Mouse (Mus musculus) macrophage (primary cell): ENCODE results near the gene Per1. TPM values are rescaled to one million over a fixed set of nuclear protein-coding genes. Genes with fewer than 3 reads are reported as not detected.

Experiments
- H3K27ac ChIP-seq: fragments of 350-480 bp; formaldehyde crosslinking; 2 replicates; pipeline ENCODE4 v1.9.0; 2021
- H3K36me3 ChIP-seq: fragments of 350-480 bp; formaldehyde crosslinking; 2 replicates; pipeline ENCODE4 v1.9.0; 2021; ENCODE audit errors: inconsistent target
- H3K4me3 ChIP-seq: fragments of 350-480 bp; formaldehyde crosslinking; 2 replicates; pipeline ENCODE4 v1.9.0; 2021; ENCODE audit errors: inconsistent target
- H3K79me2 ChIP-seq: fragments of 350-480 bp; formaldehyde crosslinking; 2 replicates; pipeline ENCODE4 v1.9.0; 2021; ENCODE audit errors: inconsistent target
- WGBS: methylation state at CpG from one replicate; pipeline ENCODE4 v1.1.7; 2026; ENCODE audit warnings: inconsistent platforms; ENCODE audit not compliant: missing documents; 5-methylcytosine and 5-hydroxymethylcytosine counted together
- polyA plus RNA-seq: library from polyadenylated mRNA; stranded (reverse); fragments of 250-400 nt; gene quantifications from 3 replicates; pipeline ENCODE4 v1.2.4, GENCODE M21; 2018; ENCODE audit warnings: inconsistent platforms

Per1 gene
- polyA plus RNA-seq, 1 experiment from 2014 or later: 17.5 TPM

- no peaks in the 10 kb centered on the region for H3K36me3 ChIP-seq
- no peaks in the 10 kb centered on the region for H3K79me2 ChIP-seq
- peak overlapping the region; percentile 63 for H3K4me3 ChIP-seq
- H3K27ac ChIP-seq: peak overlapping the region; percentile 63
- WGBS: 35% methylated on average over 9 of the region's 9 CpGs
Observed at GRCm38 (mm10) chr11:69071262-69071661, 23.8 kb upstream of the Per1 start.

- WGBS: 88% methylated on average over 10 of the region's 11 CpGs
- Histone ChIP-seq H3K27ac (no peak overlapping the region), H3K36me3 (no peaks in the 10 kb centered on the region), H3K79me2 (no peaks in the 10 kb centered on the region), H3K4me3 (no peak overlapping the region)
Observed at GRCm38 (mm10) chr11:69072234-69072633, 22.8 kb upstream of the Per1 start.

- Histone ChIP-seq H3K27ac (peak overlapping the region; percentile 90), H3K79me2 (no peaks in the 10 kb centered on the region), H3K36me3 (no peaks in the 10 kb centered on the region), H3K4me3 (no peak overlapping the region)
- 38% methylated on average over 9 of the region's 9 CpGs for WGBS
Observed at GRCm38 (mm10) chr11:69072666-69073064, 22.4 kb upstream of the Per1 start.

- H3K4me3 ChIP-seq: no peak overlapping the region
- 0% methylated on average over 14 of the region's 14 CpGs for WGBS
- peak overlapping the region; percentile 90 for H3K27ac ChIP-seq
- no peaks in the 10 kb centered on the region for H3K79me2 ChIP-seq
- H3K36me3 ChIP-seq: no peaks in the 10 kb centered on the region
Observed at GRCm38 (mm10) chr11:69073065-69073888, 21.7 kb upstream of the Per1 start.

GRCm38 (mm10) chr11:69073951-69074775, 20.9 kb upstream of the Per1 start:
- H3K4me3 ChIP-seq: no peak overlapping the region
- no peaks in the 10 kb centered on the region for H3K79me2 ChIP-seq
- H3K36me3 ChIP-seq: no peaks in the 10 kb centered on the region
- 78% methylated on average over 6 of the region's 6 CpGs for WGBS
- no peak overlapping the region for H3K27ac ChIP-seq

GRCm38 (mm10) chr11:69074776-69075069, 20.3 kb upstream of the Per1 start:
- no peak overlapping the region for H3K4me3 ChIP-seq
- H3K27ac ChIP-seq: no peak overlapping the region
- 93% methylated on average over 2 of the region's 2 CpGs for WGBS
- H3K79me2 ChIP-seq: no peaks in the 10 kb centered on the region
- no peaks in the 10 kb centered on the region for H3K36me3 ChIP-seq

- no peak overlapping the region for H3K4me3 ChIP-seq
- H3K79me2 ChIP-seq: no peaks in the 10 kb centered on the region
- no peak overlapping the region for H3K27ac ChIP-seq
- 73% methylated on average over 6 of the region's 9 CpGs for WGBS
- no peaks in the 10 kb centered on the region for H3K36me3 ChIP-seq
Observed at GRCm38 (mm10) chr11:69075764-69076479, 19.1 kb upstream of the Per1 start.

- H3K79me2 ChIP-seq: no peaks in the 10 kb centered on the region
- H3K4me3 ChIP-seq: no peak overlapping the region
- 91% methylated on average over 5 of the region's 5 CpGs for WGBS
- no peaks in the 10 kb centered on the region for H3K36me3 ChIP-seq
- no peak overlapping the region for H3K27ac ChIP-seq
Observed at GRCm38 (mm10) chr11:69076572-69076971, 18.4 kb upstream of the Per1 start.

GRCm38 (mm10) chr11:69077316-69077715, 17.7 kb upstream of the Per1 start:
- H3K79me2 ChIP-seq: no peaks in the 10 kb centered on the region
- WGBS: 95% methylated on average over 8 of the region's 9 CpGs
- H3K36me3 ChIP-seq: no peaks in the 10 kb centered on the region
- no peak overlapping the region for H3K27ac ChIP-seq
- no peak overlapping the region for H3K4me3 ChIP-seq

- no peak overlapping the region for H3K4me3 ChIP-seq
- H3K27ac ChIP-seq: peak overlapping the region; percentile 25
- H3K36me3 ChIP-seq: no peaks in the 10 kb centered on the region
- WGBS: 95% methylated on average over 6 of the region's 6 CpGs
- no peaks in the 10 kb centered on the region for H3K79me2 ChIP-seq
Observed at GRCm38 (mm10) chr11:69078041-69078440, 17.0 kb upstream of the Per1 start.

GRCm38 (mm10) chr11:69078805-69079438, 16.1 kb upstream of the Per1 start:
- Histone ChIP-seq H3K36me3 (no peaks in the 10 kb centered on the region), H3K27ac (peak overlapping the region; percentile 25), H3K4me3 (no peak overlapping the region), H3K79me2 (no peaks in the 10 kb centered on the region)
- WGBS: 13% methylated on average over 4 of the region's 5 CpGs

GRCm38 (mm10) chr11:69080102-69080854, 14.7 kb upstream of the Per1 start:
- Histone ChIP-seq H3K27ac (no peak overlapping the region), H3K36me3 (no peaks in the 10 kb centered on the region), H3K4me3 (no peak overlapping the region), H3K79me2 (no peaks in the 10 kb centered on the region)
- WGBS: 78% methylated on average over 15 of the region's 15 CpGs

- 92% methylated on average over 8 of the region's 8 CpGs for WGBS
- Histone ChIP-seq H3K27ac (no peak overlapping the region), H3K4me3 (no peak overlapping the region), H3K36me3 (no peaks in the 10 kb centered on the region), H3K79me2 (no peaks in the 10 kb centered on the region)
Observed at GRCm38 (mm10) chr11:69080855-69081222, 14.2 kb upstream of the Per1 start.

GRCm38 (mm10) chr11:69081613-69082012, 13.4 kb upstream of the Per1 start:
- no peaks in the 10 kb centered on the region for H3K79me2 ChIP-seq
- 80% methylated on average over 7 of the region's 7 CpGs for WGBS
- no peaks in the 10 kb centered on the region for H3K36me3 ChIP-seq
- no peak overlapping the region for H3K4me3 ChIP-seq
- H3K27ac ChIP-seq: no peak overlapping the region
